26 mouse cellular contexts compared by ENCODE assay signal in genomic region chr17:5143735-5144439, GRCm38 (mm10).
DNase-seq lines count a peak whose midpoint lies in the region; ATAC-seq and TF ChIP-seq lines count a peak whose summit lies in the region.
"Had no signal": no experiment of that assay in that cellular context is flagged by ENCODE, and none has a peak within 500 bp of the region (broad histone marks: within the 10 kb centered on the region; RNA-seq: fewer than 3 reads in every experiment).

No protein-coding gene starts in this region.

- H3K27me3 ChIP-seq in embryonic facial prominence, embryonic 11.5 days (ENCODE audit: control insufficient read depth, insufficient read depth, low read length), result no peaks in the 10 kb centered on the region
- H3K27me3 ChIP-seq in embryonic facial prominence, embryonic 10.5 days (replicated peaks; ENCODE audit: low read depth, poor library complexity, severe bottlenecking), result no peaks in the 10 kb centered on the region
- H3K27me3 ChIP-seq in limb, embryonic 12.5 days, result no peaks in the 10 kb centered on the region
- H3K27me3 ChIP-seq in limb, embryonic 10.5 days (ENCODE audit: low read depth, poor library complexity, severe bottlenecking), result no peaks in the 10 kb centered on the region
- no peaks in the 10 kb centered on the region for H3K27me3 ChIP-seq in stomach, embryonic 15.5 days (replicated peaks)
- H3K27me3 ChIP-seq in stomach, postnatal 0 days (ENCODE audit: control insufficient read depth, insufficient read depth, low read length), result no peaks in the 10 kb centered on the region
- H3K27me3 ChIP-seq in myocyte (ENCODE audit: control insufficient read depth, insufficient read depth, insufficient read length), result no peaks in the 10 kb centered on the region
- H3K27me3 ChIP-seq: heart, embryonic 15.5 days; kidney, embryonic 15.5 days; limb, embryonic 15.5 days; megakaryocyte, embryonic 14.5 days; midbrain, embryonic 15.5 days; neural tube, embryonic 12.5 days; Patski had no signal

- no peaks in the 10 kb centered on the region for H3K4me1 ChIP-seq in embryonic facial prominence, embryonic 11.5 days (ENCODE audit: control insufficient read depth, insufficient read depth, low read length)
- H3K4me1 ChIP-seq in embryonic facial prominence, embryonic 10.5 days, result peaks cover 13% of the 10 kb centered on the region
- peaks cover 39% of the 10 kb centered on the region for H3K4me1 ChIP-seq in limb, embryonic 12.5 days (replicated peaks)
- peaks cover 20% of the 10 kb centered on the region for H3K4me1 ChIP-seq in limb, embryonic 10.5 days
- peaks cover 5% of the 10 kb centered on the region; the same call in 1 of the 2 replicates for H3K4me1 ChIP-seq in stomach, embryonic 15.5 days
- H3K4me1 ChIP-seq in stomach, postnatal 0 days (replicated peaks; ENCODE audit: control insufficient read depth, insufficient read depth), result 0 out of 2 replicates have a peak, but pooled peaks cover 2% of the 10 kb centered on the region

- no peak for TF ChIP-seq EP300 in stomach, postnatal 0 days (optimal IDR thresholded peaks at IDR 0.05)

- 88% methylated on average over 6 of the region's 6 CpGs for WGBS in embryonic facial prominence, embryonic 11.5 days
- WGBS in embryonic facial prominence, embryonic 10.5 days, result 89% methylated on average over 6 of the region's 6 CpGs
- WGBS in limb, embryonic 12.5 days, result 82% methylated on average over 6 of the region's 6 CpGs
- WGBS in limb, embryonic 10.5 days, result 90% methylated on average over 6 of the region's 6 CpGs
- WGBS in stomach, embryonic 15.5 days, result 79% methylated on average over 6 of the region's 6 CpGs
- WGBS in stomach, postnatal 0 days, result 74% methylated on average over 6 of the region's 6 CpGs

- H3K9me3 ChIP-seq in embryonic facial prominence, embryonic 11.5 days (replicated peaks; ENCODE audit: control insufficient read depth, low read length), result no peaks in the 10 kb centered on the region
- H3K9me3 ChIP-seq in embryonic facial prominence, embryonic 10.5 days, result no peaks in the 10 kb centered on the region
- no peaks in the 10 kb centered on the region for H3K9me3 ChIP-seq in limb, embryonic 12.5 days
- no peaks in the 10 kb centered on the region for H3K9me3 ChIP-seq in limb, embryonic 10.5 days (replicated peaks)
- H3K9me3 ChIP-seq in stomach, embryonic 15.5 days, result no peaks in the 10 kb centered on the region
- H3K9me3 ChIP-seq in stomach, postnatal 0 days (ENCODE audit: control insufficient read depth, low read length), result no peaks in the 10 kb centered on the region
- H3K9me3 ChIP-seq: heart, embryonic 15.5 days; kidney, embryonic 15.5 days; limb, embryonic 15.5 days; megakaryocyte, embryonic 14.5 days; midbrain, embryonic 15.5 days; neural tube, embryonic 12.5 days had no signal

- H3K36me3 ChIP-seq in embryonic facial prominence, embryonic 11.5 days (replicated peaks; ENCODE audit: control insufficient read depth, insufficient read depth, low read depth, low read length), result no peaks in the 10 kb centered on the region
- no peaks in the 10 kb centered on the region for H3K36me3 ChIP-seq in embryonic facial prominence, embryonic 10.5 days (replicated peaks)
- no peaks in the 10 kb centered on the region for H3K36me3 ChIP-seq in limb, embryonic 12.5 days
- no peaks in the 10 kb centered on the region for H3K36me3 ChIP-seq in limb, embryonic 10.5 days
- no peaks in the 10 kb centered on the region for H3K36me3 ChIP-seq in stomach, embryonic 15.5 days
- H3K36me3 ChIP-seq in stomach, postnatal 0 days (ENCODE audit: control insufficient read depth, insufficient read depth, low read length), result no peaks in the 10 kb centered on the region
- no peaks in the 10 kb centered on the region for H3K36me3 ChIP-seq in myocyte (ENCODE audit: control insufficient read depth, insufficient read depth)
- H3K36me3 ChIP-seq: heart, embryonic 15.5 days; limb, embryonic 15.5 days; midbrain, embryonic 15.5 days; neural tube, embryonic 12.5 days had no signal

- TF ChIP-seq CTCF in stomach, postnatal 0 days (IDR thresholded peaks at IDR 0.05; ENCODE audit: low read depth), result no peak

- TF ChIP-seq POLR2A in myocyte (IDR thresholded peaks at IDR 0.05; ENCODE audit: insufficient read length, low read depth), result no peak

- no peak for DNase-seq in embryonic facial prominence, embryonic 11.5 days (ENCODE audit: low spot score)
- DNase-seq in embryonic facial prominence, embryonic 10.5 days (ENCODE audit: low spot score), result no peak
- DNase-seq in limb, embryonic 10.5 days (ENCODE audit: low spot score), result no peak
- DNase-seq in stomach, postnatal 0 days (ENCODE audit: low spot score), result no peak
- DNase-seq: adrenal gland, postnatal 14 days; cerebellum, adult 11-12 months; cerebellum, postnatal 10 days; gastrocnemius, postnatal 10 days; kidney, adult 18-20 months; kidney, postnatal 36 days; lung, embryonic 14.5 days; lung, postnatal 4 days; right cerebral cortex, postnatal 4 days; thymus, postnatal 25 days had no signal

- H3K9ac ChIP-seq in embryonic facial prominence, embryonic 11.5 days (replicated peaks; ENCODE audit: low read length), result no peak overlapping the region
- H3K9ac ChIP-seq in limb, embryonic 12.5 days (replicated peaks), result no peak overlapping the region
- no peak overlapping the region for H3K9ac ChIP-seq in stomach, embryonic 15.5 days
- no peak overlapping the region for H3K9ac ChIP-seq in stomach, postnatal 0 days (ENCODE audit: low read length)
- H3K9ac ChIP-seq: heart, embryonic 15.5 days; kidney, embryonic 15.5 days; limb, embryonic 15.5 days; liver, embryonic 14.5 days; lung, embryonic 14.5 days; midbrain, embryonic 15.5 days; neural tube, embryonic 12.5 days had no signal

- H3K27ac ChIP-seq in embryonic facial prominence, embryonic 11.5 days (replicated peaks; ENCODE audit: low read depth, low read length), result no peak overlapping the region
- no peak overlapping the region for H3K27ac ChIP-seq in embryonic facial prominence, embryonic 10.5 days (replicated peaks)
- H3K27ac ChIP-seq in limb, embryonic 12.5 days, result no peak overlapping the region
- H3K27ac ChIP-seq in limb, embryonic 10.5 days, result no peak overlapping the region
- no peak overlapping the region for H3K27ac ChIP-seq in stomach, embryonic 15.5 days
- no peak overlapping the region for H3K27ac ChIP-seq in stomach, postnatal 0 days (replicated peaks)
- H3K27ac ChIP-seq: heart, embryonic 15.5 days; limb, embryonic 15.5 days; liver, embryonic 14.5 days; midbrain, embryonic 15.5 days; neural tube, embryonic 12.5 days had no signal

- 0 out of 2 replicates have a peak, but pooled peaks have one; percentile 31 for ATAC-seq in embryonic facial prominence, embryonic 11.5 days (replicated peaks; ENCODE audit: insufficient number of reproducible peaks, low FRiP score, low TSS enrichment, low read depth)
- 0 out of 2 replicates have a peak, but pooled peaks have one; percentile 21 for ATAC-seq in limb, embryonic 12.5 days (ENCODE audit: insufficient number of reproducible peaks, insufficient read depth, low FRiP score, low TSS enrichment, low read depth)
- peak; percentile 43; the same call in 1 of the 2 replicates for ATAC-seq in stomach, embryonic 15.5 days (ENCODE audit: insufficient read depth, low FRiP score, low read depth)
- no peak for ATAC-seq in stomach, postnatal 0 days (ENCODE audit: low FRiP score, low TSS enrichment)
- ATAC-seq in CD4-positive, CD25-positive, alpha-beta regulatory T cell, adult 4 months, result no peak
- ATAC-seq: midbrain, embryonic 15.5 days; Patski had no signal

- no peak overlapping the region for H3K4me2 ChIP-seq in embryonic facial prominence, embryonic 11.5 days (ENCODE audit: low read depth, low read length)
- H3K4me2 ChIP-seq in limb, embryonic 12.5 days, result no peak overlapping the region
- no peak overlapping the region for H3K4me2 ChIP-seq in stomach, embryonic 15.5 days
- H3K4me2 ChIP-seq in stomach, postnatal 0 days (replicated peaks; ENCODE audit: low read depth), result no peak overlapping the region
- H3K4me2 ChIP-seq in myocyte (ENCODE audit: low read depth), result no peak overlapping the region
- H3K4me2 ChIP-seq: heart, embryonic 15.5 days; kidney, embryonic 15.5 days; limb, embryonic 15.5 days; lung, embryonic 14.5 days; midbrain, embryonic 15.5 days; neural tube, embryonic 12.5 days had no signal

- no peak overlapping the region for H3ac ChIP-seq in myocyte (ENCODE audit: control insufficient read depth, insufficient read length)

- no peak overlapping the region for H3K4me3 ChIP-seq in embryonic facial prominence, embryonic 11.5 days (ENCODE audit: low read depth, low read length)
- H3K4me3 ChIP-seq in embryonic facial prominence, embryonic 10.5 days, result no peak overlapping the region
- H3K4me3 ChIP-seq in limb, embryonic 12.5 days (replicated peaks), result no peak overlapping the region
- no peak overlapping the region for H3K4me3 ChIP-seq in limb, embryonic 10.5 days
- no peak overlapping the region for H3K4me3 ChIP-seq in stomach, embryonic 15.5 days (replicated peaks)
- H3K4me3 ChIP-seq in stomach, postnatal 0 days (ENCODE audit: low read depth, low read length), result no peak overlapping the region
- no peak overlapping the region for H3K4me3 ChIP-seq in myocyte
- H3K4me3 ChIP-seq: heart, embryonic 15.5 days; kidney, embryonic 15.5 days; limb, embryonic 15.5 days; megakaryocyte, embryonic 14.5 days; midbrain, embryonic 15.5 days; neural tube, embryonic 12.5 days had no signal

- peaks cover 49% of the 10 kb centered on the region for H3K79me2 ChIP-seq in myocyte (ENCODE audit: control insufficient read depth, insufficient read depth)

TF ChIP-seq in myocyte, 11 proteins besides CTCF, POLR2A, EP300 and RAD21:
- TF ChIP-seq MYOD1 (IDR thresholded peaks at IDR 0.05; ENCODE audit: control insufficient read depth in 1 of 3, insufficient read length in 2 of 3, low read depth in 2 of 3) (peak in 2 of 3 experiments; percentile 60 to 87), CEBPB (IDR thresholded peaks at IDR 0.05; ENCODE audit: insufficient read depth, poor library complexity, severe bottlenecking) (no peak), USF1 (IDR thresholded peaks at IDR 0.05; ENCODE audit: low read depth) (no peak), MAX (IDR thresholded peaks at IDR 0.05; ENCODE audit: low read depth) (no peak), TCF12 (IDR thresholded peaks at IDR 0.05; ENCODE audit: insufficient read depth, poor library complexity, severe bottlenecking) (no peak), POLR2AphosphoS2 (IDR thresholded peaks at IDR 0.05; ENCODE audit: insufficient read length, low read depth) (no peak), REST (IDR thresholded peaks at IDR 0.05; ENCODE audit: insufficient read depth, insufficient read length) (no peak), E2F4 (IDR thresholded peaks at IDR 0.05; ENCODE audit: insufficient read depth) (no peak), TCF3 (IDR thresholded peaks at IDR 0.05; ENCODE audit: insufficient read length, low read depth) (peak; percentile 41), SRF (IDR thresholded peaks at IDR 0.05; ENCODE audit: control insufficient read depth, insufficient read length, low read depth) (no peak), MYOG (IDR thresholded peaks at IDR 0.05; ENCODE audit: control insufficient read depth in 1 of 3, insufficient read depth in 1 of 3, insufficient read length in 2 of 3, low read depth in 2 of 3) (peak in 2 of 3 experiments; percentile 50 to 84)

Comparison
In these comparisons a context has a peak if more than half of its experiments do, and no peak if none do; other contexts are left out.
1. ATAC-seq: peak in embryonic facial prominence, embryonic 11.5 days (single experiment), limb, embryonic 12.5 days (single experiment) and stomach, embryonic 15.5 days (single experiment); none in stomach, postnatal 0 days (single experiment) and CD4-positive, CD25-positive, alpha-beta regulatory T cell, adult 4 months (single experiment).